Mouse (Mus musculus) retina, adult 2 months (tissue): Measurements from ENCODE around the gene Gm11027.
"Not testable (repeated sequence)": the region's sequence is repeated elsewhere in the genome, so short reads cannot be mapped to it uniquely, and the experiment has no call there.

Experiments used
- DNase-seq: peaks from one replicate; pipeline ENCODE4 v3.0.0-alpha.2; 2012; ENCODE audit warnings: low read depth, low spot score

The Gm11027 gene

DNA sequence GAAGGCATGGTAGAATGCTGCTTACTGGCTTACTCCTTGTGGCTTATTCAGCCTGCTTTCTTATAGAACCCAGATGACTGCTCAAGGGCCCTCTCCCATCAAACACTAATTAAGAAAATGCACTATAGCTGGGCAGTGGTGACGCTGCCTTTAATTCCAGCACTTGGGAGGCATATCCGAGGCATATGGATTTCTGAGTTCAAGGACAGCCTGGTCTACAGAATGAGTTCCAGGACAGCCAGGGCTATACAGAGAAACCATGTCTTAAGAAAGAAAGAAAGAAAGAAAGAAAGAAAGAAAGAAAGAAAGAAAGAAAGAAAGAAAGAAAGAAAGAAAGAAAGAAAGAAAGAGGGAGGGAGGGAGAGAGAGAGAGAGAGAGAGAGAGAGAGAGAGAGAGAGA is at the start of gene Gm11027:
Gm11027 (plus strand) TSS at position 301 of the 400 bp plus-strand sequence.
- not testable (repeated sequence) for DNase-seq

DNA sequence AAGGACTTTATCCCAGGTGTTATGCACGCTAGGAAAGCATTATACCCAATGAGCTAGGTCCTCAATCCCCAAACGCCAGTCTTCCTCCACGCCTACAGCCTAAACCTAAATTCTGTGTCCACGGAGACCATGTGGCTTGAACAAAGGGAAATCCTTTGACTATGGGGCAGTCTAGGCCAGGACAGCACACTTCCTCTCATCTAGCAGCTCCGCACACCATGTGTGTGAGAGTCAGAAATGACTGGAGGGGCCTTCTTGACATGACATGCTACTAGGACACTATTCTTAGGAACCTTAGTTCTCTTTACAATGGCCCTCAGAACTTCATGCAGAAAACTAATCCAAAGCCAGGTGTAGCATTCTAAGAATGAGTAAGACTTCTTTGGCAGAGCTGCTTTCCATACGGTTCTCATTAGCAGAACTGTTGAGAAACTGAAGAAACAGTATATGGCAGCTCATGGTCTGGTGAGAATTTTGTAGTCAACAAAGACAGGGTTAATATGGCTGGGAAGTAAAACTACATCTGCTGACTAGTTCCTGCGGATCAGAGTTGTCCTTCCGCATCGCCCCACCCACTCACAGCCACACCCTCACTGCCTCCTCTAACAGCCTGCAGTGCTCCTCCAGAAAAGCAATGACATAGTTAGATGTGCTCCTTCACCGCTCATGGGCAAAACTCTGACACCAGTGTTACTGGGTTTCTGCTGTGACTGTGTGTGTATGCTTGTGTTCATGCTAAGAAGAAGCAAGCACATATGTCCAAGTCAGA is 48.7 kb upstream of the Gm11027 start:
- no peak for DNase-seq

DNA sequence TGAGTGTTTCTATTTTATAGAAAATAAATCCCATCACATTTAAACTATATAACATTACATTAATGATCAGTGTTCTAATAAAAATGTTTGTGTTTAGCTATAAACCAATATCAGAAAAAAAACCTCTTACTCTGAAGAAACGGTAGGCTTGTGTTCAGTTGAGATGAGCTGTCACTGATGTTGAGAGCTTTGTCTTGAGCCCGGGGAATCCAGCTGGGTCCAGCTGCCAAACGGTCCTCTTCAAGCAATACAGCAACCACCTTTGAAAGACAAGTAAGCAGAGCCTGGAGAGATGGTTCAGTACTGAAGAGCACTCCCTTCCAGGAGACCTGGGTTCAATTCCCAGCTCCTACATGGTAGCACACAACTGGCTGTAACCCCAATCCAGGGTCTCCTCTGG is 45.7 kb upstream of the Gm11027 start:
- DNase-seq: no peak

DNA sequence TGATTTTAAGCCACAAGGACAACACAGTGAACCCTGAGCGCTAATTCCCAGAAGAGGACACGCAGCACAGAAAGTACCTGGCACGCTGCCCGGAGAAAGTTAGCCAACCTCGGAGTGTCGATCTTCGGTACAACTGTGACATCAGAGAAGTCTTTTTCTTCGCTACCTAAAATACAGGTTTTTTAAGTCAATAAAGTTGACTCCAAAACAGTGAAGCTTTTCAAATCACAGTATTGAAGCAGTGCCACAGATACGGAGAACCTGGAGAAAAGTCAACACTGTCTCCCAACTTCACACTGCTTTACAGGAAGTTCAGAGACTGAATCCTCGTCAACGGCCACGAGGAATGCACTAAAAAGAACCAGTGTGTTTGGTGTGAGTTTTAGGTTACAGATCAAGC is 43.6 kb upstream of the Gm11027 start:
- peak; percentile 11 for DNase-seq

DNA sequence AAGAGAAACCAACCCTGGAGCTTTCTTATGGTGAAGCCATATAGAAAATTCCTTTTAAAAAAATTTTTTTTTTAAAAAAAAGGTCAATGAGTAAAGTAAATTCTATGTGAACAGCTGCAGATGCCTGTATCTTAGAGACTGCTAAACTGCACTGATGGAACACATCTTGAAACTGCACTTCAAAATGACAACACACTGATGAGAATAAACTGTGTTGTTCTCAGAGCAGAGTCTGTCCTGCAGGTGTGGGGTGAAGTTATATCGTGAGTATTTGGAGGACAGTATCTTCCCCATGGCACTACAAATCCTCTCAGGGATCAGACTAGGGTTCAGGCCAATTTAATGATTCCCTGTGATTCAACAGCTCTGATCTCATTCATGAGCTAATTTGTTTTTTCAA is 43.1 kb upstream of the Gm11027 start:
- no peak for DNase-seq

DNA sequence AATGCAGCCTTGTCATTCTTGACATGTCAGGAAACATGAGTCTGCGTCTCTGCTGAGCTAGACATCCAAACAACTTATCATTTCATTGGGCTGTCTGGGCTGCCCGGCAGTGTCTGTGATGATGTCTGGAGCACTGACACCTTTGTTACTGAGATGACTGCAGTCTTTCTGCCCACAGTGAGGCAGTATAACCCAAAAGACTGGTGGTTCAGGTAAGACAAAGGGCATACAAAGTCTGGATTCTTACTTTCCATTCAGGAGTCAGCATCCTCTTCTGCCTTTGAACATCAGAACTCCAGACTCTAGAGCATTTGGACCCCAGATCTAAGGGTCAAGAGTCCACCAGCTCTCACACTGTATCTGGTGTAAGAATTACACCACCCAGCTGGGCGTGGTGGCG is 39.8 kb upstream of the Gm11027 start:
- DNase-seq: no peak

DNA sequence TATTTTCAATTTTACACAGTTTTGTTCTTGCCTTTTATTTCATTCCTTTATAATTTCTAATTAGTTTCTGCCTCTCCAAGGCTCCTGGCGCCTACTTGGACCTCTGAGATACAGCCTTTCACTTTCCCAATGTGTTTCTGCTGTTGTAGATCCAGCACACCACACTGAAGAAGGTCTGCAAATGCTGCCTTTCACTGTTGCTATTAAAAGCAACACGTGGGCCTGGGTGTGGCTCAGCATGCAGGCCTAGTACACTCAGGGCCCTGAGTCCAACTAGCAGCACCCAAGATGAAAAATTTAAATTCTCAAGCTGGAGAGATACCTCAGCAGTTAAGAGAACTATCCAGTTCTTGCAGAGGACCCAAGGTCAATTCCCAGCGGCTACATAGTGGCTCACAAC is 38.5 kb upstream of the Gm11027 start:
- DNase-seq: no peak

DNA sequence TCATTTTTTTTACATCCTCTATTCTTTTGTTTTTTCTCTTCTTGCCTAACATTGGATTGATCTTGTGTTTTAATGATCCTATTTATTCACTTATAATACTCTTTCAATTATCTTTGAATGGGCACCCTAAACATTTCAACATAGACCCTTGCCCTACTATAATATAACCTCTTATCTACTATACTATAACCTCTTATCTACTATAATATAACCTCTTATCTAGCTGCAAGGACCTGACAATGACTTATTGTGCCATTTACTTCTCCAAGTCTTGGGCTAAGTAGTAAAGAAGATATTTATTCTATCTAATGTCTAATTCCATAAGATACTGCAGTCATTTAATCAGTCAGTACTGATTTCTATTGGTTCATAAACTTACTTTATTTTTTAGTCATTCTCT is 36.8 kb upstream of the Gm11027 start:
- DNase-seq: no peak

DNA sequence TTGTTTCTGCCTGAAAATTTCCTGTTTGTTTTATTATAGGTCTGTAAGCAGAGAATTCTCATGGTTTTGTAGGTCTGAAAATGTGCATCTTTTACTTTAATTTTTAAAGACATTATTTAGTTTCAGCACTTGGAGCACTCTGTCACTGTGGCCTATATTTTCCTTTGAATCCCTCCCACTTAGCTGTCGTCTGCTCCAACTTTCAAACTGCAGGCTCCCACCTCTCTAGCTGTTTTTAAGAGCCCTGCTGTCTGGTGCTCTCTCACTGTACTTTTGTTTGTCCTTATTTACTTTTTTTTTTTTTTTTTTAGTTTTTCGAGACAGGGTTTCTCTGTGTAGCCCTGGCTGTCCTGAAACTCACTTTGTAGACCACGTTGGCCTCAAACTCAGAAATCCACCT is 36.4 kb upstream of the Gm11027 start:
- DNase-seq: no peak

DNA sequence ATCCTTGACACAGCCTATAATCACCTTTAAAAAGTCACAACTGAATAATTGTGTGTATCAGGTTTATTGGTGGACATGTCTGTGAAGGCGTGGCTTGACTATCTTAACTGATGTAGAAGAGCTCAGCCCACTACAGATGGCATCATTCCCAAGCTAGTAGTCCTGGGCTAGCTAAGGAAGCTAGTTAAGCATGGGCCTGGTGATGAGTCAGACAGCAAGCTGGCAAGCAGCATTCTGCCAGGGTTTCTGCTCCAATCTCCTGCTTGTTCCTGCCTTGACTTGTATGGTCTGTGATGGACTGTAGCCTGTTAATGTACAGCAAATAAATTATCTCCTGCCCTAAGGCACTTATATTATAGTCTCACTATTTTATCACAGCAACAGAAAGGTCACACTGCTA is 30.6 kb upstream of the Gm11027 start:
- DNase-seq: no peak

DNA sequence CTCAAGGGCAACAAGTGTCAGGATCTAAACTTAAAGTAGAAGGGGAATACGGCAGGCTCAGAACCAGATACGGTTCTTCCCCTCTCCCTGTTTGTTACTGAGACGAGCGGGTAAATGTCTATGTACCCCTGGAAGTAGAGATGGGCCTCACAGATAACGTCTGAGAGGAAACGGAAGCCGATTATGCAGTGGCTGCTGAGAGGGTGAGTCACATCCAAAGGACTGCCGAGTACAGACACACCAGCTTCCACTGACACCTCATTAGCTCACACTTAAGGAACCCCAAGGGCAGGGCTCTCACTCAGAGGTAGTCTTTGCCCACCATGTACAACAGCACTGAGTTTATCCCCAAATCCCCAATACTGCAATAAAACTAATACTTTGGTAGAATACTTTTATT is 20.5 kb upstream of the Gm11027 start:
- no peak for DNase-seq

DNA sequence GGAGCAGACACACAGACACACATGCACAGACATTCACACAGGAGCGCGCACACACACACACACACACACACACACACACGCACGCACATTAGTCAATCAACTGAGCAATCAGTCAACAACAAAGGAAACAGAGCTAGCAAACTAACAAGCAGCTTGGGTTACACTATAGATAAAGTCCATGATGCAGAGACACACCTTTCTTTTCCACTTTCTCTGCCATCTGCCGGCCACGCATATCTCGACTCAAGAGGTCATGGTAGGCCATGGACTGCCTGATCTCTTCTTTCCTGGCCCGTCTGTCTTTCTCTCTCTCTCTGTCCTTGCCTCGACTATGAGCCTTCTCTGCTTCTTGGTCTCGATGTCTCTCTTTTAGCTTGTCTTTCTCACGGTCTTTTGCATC is 19.6 kb upstream of the Gm11027 start:
- no peak for DNase-seq

DNA sequence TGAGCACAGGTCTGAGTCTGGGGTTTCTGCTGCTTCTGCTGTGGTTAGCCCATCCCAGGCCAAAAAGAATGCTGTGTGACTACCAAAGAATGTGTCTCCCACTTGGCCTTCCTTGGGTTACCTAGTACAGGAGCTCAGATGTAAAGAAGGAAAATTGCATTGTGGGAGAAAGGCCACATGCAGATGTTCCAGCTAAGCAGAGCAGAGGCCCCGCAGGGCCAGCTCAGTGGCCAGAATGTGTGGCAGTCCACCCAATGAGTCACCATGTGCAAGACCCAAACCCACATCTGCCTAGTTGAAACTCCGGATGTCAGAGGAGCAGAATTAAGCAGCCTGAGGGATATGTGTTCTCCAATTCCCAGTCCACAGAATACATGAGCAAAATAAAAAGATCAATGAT is 16.9 kb upstream of the Gm11027 start:
- DNase-seq: no peak

DNA sequence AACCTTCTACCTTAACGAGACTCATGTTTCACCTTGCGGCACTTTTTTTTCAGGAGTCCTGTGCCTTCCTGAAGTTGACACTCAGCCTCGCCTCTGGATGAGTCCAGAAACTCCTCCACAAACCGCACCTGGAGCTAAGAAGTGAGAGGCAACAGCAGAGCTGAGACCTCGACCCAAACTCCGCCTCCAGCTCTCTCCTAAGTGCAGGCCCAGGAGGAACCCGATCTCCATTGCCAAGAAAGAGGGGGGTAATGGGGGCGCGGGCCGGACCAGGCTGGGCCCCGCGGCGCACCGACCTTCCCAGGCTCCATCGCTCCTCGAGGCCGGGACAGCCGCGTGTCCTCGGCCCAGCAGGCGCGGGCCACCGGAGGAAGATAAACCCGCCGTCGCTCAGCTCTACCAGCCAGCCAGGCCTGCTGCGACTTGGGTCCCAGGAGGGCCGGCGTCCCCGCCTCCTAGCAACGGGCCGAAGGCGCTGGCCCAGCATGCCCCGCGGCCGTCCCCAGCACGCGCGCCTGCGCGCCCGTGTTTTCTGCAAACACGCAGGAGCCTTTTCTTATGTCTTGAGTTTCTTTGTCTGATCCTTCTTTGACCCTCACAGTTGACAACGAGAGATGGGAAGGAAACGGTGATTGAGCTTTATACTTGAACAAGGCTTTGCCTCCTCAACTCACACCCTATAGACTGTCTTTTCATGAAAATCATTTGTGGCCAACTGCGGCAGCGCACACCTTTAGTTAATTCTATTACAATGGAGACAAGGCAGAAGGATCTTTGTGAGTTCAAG is 12.4 kb upstream of the Gm11027 start, which contains the start of gene Wdr60:
Wdr60 (minus strand) TSS at position 468 of the 787 bp plus-strand sequence.
- peak; percentile 71 for DNase-seq

DNA sequence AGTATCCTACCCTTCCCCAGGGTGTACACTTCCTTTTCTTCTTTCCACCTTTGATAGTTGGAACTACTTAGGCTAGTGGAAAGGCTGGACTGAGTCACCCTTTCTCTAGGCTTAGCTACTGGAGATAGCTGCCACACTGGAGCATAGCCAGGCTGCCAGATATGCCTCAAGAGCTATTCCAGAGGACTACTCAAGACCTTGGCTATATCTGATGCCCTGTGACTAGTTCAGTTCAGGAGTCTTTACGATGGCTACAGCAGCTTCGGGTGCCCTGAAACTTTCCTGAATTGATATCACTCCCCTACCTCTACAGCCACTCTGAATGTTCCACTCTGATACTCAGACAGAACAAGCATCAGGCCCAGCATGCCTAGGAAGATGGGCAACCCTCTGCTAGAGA is 10.4 kb upstream of the Gm11027 start:
- DNase-seq: no peak

DNA sequence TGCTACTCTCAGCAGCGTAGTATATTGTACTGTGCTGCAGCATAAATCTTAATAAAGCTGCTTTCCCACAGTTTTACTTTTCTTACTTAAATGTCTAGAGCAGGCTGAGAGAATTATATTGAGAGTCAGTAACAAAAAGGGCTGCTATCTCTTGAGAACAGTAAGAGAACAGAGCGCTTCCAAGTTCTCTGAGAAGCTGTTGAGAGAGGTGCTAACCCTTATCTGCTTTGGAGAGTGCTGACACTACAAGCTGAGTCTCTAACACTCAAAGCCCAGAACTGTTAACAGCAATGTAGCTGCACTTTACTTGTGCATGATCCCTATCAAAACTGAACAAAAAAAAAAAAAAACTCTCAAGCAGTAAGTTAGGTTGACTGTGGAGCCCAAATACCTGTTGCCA is 9.9 kb upstream of the Gm11027 start:
- DNase-seq: no peak

DNA sequence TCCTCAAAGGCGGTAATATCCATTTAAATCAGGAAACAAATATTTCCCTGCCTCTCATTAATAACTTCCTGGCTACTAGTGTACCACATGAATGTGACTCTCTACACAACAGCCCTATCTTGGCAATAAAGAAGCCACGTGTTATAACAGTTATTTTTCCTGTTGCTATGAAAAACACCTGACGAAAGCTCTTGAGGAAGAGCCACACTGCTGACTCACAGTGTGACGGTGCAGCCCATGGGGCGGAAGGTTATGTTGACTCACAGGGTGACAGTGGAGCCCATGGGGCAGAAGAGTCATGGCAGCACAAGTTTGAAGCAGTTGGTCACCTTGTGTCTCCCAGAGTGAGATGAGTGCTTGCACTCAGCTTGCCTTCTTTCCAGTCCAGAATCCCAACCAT is 5.7 kb upstream of the Gm11027 start:
- DNase-seq: no peak

DNA sequence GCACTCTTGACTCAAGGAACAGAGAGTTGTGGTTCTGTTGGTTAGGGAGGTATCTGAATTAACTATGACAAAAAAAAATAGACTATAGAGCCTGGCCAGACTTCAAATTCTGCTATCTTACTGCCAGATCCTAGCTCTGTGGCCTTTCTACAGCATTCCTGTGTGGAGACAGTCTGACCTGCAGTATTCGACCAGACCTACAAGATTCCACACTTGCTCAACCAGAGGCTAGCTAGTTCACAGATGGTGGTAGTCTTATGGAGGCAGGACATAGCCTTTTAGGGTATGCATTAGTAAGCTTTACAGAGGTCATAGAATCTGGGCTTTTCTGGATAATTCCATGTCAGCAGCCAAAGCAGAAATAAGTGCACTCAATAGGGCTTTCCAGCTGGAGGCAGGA is 4.6 kb upstream of the Gm11027 start:
- no peak for DNase-seq

DNA sequence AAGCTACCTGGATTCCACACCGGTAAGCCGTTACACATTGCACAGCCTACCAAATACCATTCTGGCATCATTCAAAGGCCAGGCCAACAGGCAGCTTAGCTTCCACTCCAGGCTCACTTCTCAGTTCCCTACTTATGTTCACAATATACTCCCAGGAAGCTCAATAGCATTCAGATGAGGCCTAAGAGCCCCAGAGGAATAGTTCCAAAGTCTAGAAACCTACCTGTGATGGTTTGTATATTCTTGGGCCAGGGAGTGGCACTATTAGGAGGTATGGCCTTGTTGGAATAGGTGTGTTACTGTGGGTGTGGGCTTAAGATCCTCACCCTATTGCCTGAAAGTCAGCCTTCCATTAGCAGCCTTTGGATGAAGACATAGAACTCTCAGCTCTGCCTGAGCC is 4.1 kb upstream of the Gm11027 start:
- DNase-seq: no peak

DNA sequence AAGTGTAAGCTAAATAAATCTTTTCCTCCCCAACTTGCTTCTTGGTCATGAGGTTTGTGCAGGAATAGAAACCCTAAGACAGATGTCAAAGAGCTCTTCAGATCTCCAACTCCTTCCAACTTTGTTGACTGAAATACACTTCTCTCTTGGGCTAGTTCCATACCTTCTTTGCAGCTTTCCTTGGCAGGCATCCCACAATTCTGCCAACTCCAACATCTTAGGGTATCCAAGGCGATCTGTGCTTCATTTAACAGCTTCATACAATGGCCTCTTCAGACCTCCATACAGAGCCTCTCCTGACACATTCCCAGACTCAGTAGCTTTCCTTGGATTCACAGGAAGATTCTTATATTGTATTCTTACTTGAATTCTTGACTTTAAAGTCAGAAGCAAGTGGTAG is 1.5 kb upstream of the Gm11027 start:
- no peak for DNase-seq

DNA sequence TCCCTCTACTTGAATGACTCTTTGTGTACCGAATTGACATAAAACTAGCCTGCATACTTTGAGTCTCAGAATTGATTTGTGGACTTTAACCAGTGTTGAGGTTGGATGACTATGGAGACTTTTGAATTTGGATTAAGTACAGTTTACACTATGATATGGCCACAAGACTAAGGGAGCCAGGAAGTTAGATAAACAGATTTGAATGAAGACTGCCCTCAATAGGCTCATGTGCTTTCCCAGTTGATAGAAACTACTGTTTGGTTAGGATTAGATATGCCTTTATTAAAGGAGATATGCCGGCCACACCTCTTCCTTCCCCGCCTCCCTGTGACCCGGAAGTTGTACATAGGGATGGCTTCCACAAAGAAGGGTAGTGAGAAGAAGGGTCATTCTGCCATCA is 445 bp downstream of the Gm11027 start:
- DNase-seq: no peak

DNA sequence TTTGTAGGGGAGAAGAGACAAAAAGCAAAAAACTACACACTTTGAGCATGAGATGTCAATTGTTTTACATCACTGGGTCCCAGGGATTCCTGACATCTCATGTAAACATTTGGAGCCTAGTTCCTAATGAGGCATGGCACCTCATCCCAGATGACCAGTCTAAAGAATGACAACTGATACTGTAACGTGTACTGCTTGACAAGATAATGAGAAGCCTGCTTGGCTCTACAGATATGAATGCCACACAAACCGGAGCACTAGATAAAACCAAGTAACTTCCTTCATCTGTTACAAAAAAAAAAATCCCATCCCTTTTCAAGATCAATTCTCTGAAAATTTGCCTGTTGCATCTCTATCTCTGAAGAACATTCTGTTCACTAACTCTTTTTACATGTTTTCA is 1.8 kb downstream of the Gm11027 start:
- DNase-seq: no peak

DNA sequence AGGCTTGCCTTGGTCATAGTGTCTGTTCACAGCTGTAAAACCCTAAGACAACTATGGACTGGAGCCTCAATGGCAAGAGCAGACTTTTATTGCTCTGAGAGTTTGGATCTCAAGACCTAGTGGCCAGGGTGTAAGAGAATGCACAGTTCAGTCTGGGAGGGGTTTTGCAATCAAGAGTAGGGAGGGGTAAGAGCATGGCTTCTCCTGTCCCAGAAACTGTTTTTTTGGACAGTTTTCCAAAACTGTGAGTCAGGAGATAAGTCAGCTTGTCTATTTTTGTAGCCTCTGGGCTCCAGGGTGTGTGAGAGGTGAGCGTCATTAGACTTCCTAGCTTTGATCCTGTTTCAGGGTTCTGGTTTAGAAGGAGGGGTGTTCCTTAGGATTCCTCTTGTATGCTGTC is 3.4 kb downstream of the Gm11027 start:
- DNase-seq: no peak
